Mouse (Mus musculus) heart, embryonic 16.5 days (tissue): ENCODE results near the gene Cux1. TPM values are rescaled to one million over a fixed set of nuclear protein-coding genes. Genes with fewer than 3 reads are reported as not detected.

ENCODE experiments used
- ATAC-seq: fragments of 200-750 bp; cut with Nextera tagmentation; replicated peaks from 2 replicates; pipeline ENCODE4 v1.8.0; 2017; ENCODE audit warnings: moderate number of reproducible peaks; ENCODE audit not compliant: insufficient read depth, low FRiP score; ENCODE audit errors: extremely low read depth
- H3K27ac ChIP-seq: fragments of 300-500 bp; sonication (generic); 2 replicates; pipeline ENCODE4 v1.5.1; 2014; ENCODE audit warnings: mild to moderate bottlenecking, low read length, control low read depth, moderate library complexity
- H3K27me3 ChIP-seq: fragments of 300-500 bp; sonication (generic); 2 replicates; pipeline ENCODE4 v1.6.1; 2014; ENCODE audit warnings: low read length, mixed read lengths; ENCODE audit not compliant: control insufficient read depth, insufficient read depth
- H3K36me3 ChIP-seq: fragments of 300-500 bp; sonication (generic); 2 replicates; pipeline ENCODE4 v1.6.1; 2014; ENCODE audit not compliant: control insufficient read depth, insufficient read depth
- H3K4me1 ChIP-seq: fragments of 300-500 bp; sonication (generic); 2 replicates; pipeline ENCODE4 v1.6.1; 2014; ENCODE audit warnings: low read length, mixed read lengths; ENCODE audit not compliant: control insufficient read depth, insufficient read depth
- H3K4me2 ChIP-seq: fragments of 300-500 bp; sonication (generic); 2 replicates; pipeline ENCODE4 v1.6.1; 2014; ENCODE audit warnings: low read depth, mild to moderate bottlenecking, control low read depth, low read length
- H3K4me3 ChIP-seq: fragments of 300-500 bp; sonication (generic); 2 replicates; pipeline ENCODE4 v1.5.1; 2014; ENCODE audit warnings: mild to moderate bottlenecking, control low read depth, low read length
- H3K9ac ChIP-seq: fragments of 300-500 bp; sonication (generic); 2 replicates; pipeline ENCODE4 v1.6.1; 2014; ENCODE audit warnings: low read length, control low read depth
- H3K9me3 ChIP-seq: fragments of 300-500 bp; sonication (generic); replicated peaks from 2 replicates; pipeline ENCODE4 v1.6.1; 2016; ENCODE audit warnings: low read length; ENCODE audit not compliant: control insufficient read depth
- WGBS: fragments of 180-500 bp; shearing (Covaris S2); extraction: QIAGEN DNeasy Blood & Tissue Kit; methylation state at CpG from one replicate; pipeline ENCODE4 v1.1.7; 2014; 5-methylcytosine and 5-hydroxymethylcytosine counted together
- polyA plus RNA-seq: library from polyadenylated mRNA; unstranded; fragments of >200 nt; fragmentation: Nextera tagmentation; extraction: Ambion mirVana; gene quantifications from 2 replicates; pipeline ENCODE4 v1.2.1, GENCODE M21; 2015

The Cux1 gene
- polyA plus RNA-seq, 1 experiment from 2014 or later: 89.0 TPM

DNA sequence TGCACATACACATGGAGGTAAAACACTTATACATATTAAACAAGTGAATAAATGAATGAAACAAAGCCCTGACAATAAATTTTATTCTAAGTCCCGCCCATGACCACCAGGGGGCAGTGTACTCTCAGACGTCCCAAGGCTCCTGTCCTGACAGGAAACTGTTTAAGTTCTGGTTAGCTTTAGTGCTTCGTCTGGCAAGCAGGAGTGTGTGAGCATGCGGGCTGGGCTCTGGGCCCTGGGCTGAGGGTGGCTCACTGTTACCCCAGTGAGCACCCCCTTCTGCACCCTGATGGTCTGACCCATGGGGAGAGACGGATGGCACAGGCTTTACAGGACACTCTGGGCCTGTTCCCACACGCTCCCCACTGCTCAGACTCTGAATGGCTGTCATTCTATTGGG lies 308.4 kb downstream of the Cux1 start:
- Histone ChIP-seq H3K36me3 (peaks cover 7% of the 10 kb centered on the region; the same call in 1 of the 2 replicates), H3K4me1 (no peaks in the 10 kb centered on the region), H3K9ac (no peak overlapping the region), H3K27me3 (no peaks in the 10 kb centered on the region), H3K4me3 (no peak overlapping the region), H3K4me2 (no peak overlapping the region), H3K9me3 (no peaks in the 10 kb centered on the region), H3K27ac (no peak overlapping the region)
- 31% methylated on average over 6 of the region's 6 CpGs for WGBS
- peak; percentile 51; the same call in 1 of the 2 replicates for ATAC-seq

DNA sequence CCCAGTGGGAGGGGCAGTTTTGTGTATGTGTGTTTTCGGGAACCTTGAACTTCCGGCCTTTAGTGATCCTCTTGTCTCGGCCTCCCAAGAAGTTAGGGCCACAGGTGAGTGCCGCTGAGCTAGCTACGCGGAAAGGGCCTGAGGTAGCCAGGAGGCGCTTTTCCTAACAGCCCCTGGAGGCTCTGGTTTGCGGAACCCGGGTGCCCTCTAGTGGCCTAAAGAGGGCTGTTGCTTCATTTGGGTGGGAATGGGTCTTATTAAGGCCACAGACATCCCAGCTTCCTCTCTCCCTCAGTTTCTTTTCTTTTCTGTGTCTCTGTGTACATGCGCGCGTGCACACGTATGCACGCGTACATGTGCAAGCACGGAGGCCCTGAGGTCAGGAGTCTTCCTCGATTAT lies 314.4 kb downstream of the Cux1 start:
- Histone ChIP-seq H3K4me1 (no peaks in the 10 kb centered on the region), H3K27me3 (no peaks in the 10 kb centered on the region), H3K9ac (no peak overlapping the region), H3K36me3 (peaks cover 16% of the 10 kb centered on the region), H3K4me2 (no peak overlapping the region), H3K4me3 (no peak overlapping the region), H3K9me3 (no peaks in the 10 kb centered on the region), H3K27ac (no peak overlapping the region)
- 15% methylated on average over 17 of the region's 17 CpGs for WGBS
- ATAC-seq: 0 out of 2 replicates have a peak, but pooled peaks have one; percentile 49

DNA sequence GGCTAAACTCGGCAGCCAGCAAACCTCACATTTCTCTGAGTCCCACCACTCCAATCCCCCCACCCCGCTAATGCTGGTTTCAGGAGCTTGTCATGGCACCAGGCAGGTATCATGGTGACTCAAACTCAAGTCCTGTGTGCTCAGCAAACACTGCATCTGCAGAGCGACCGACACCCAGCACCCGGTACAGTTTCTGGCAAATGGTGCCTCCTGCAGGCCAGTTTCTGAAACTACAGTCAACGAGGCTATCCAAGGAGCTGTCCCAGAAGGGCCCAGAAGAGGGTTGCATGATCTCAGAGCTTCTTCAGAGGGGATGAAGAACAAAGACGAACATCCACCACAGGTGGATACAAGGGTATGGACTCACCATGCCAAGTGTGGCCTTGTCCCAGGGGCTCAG lies 316.3 kb downstream of the Cux1 start:
- no peak for ATAC-seq
- H3K4me2 ChIP-seq: no peak overlapping the region
- H3K4me1 ChIP-seq: no peaks in the 10 kb centered on the region
- no peak overlapping the region for H3K27ac ChIP-seq
- H3K4me3 ChIP-seq: no peak overlapping the region
- H3K9me3 ChIP-seq: no peaks in the 10 kb centered on the region
- H3K27me3 ChIP-seq: no peaks in the 10 kb centered on the region
- H3K9ac ChIP-seq: no peak overlapping the region
- peaks cover 10% of the 10 kb centered on the region; the same call in 1 of the 2 replicates for H3K36me3 ChIP-seq
- 51% methylated on average over 7 of the region's 7 CpGs for WGBS

DNA sequence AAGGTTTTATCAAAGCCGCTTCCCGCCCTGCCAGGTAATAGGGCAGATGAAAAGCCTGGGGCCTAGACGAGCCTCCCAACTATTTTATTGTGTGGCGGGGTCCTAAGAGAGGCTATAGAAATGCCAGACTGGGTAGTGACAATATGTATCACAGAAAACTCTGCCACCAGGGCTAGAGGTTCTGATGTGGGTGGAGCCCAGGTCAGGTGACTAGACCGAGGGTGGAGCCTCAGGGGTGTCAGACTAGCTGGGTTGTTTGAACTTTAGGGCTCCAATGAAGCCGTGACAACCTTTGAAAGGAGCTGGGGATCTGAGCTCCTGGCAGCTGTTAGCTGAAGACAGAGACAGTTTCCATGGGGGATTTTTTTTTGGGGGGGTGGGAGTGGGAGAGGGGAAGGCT lies 318.8 kb downstream of the Cux1 start:
- Histone ChIP-seq H3K9ac (no peak overlapping the region), H3K27me3 (no peaks in the 10 kb centered on the region), H3K36me3 (peaks cover 5% of the 10 kb centered on the region; the same call in 1 of the 2 replicates), H3K4me2 (no peak overlapping the region), H3K4me1 (peaks cover 9% of the 10 kb centered on the region), H3K27ac (no peak overlapping the region), H3K4me3 (no peak overlapping the region), H3K9me3 (no peaks in the 10 kb centered on the region)
- no peak for ATAC-seq
- whole genome bisulfite sequencing: 67% methylated on average over 6 of the region's 6 CpGs

DNA sequence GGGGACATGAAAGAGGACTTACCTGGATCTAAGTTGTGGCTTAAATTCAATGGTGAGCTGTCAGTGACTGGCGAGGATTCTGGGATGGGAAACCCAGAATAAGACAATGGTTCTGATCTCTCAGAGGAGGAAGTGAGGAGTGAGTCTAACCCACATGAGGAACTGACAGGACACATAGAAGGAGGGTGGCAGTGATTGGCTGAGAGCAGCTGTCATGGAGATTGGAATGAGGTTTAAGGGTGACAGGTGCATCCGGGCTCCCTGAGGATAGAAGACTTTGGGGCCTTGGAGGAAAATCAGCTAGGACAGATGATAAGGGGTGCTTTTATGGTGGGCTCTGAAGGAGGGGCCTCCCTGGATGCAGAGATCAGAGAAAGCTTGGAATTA lies 320.8 kb downstream of the Cux1 start, which contains the start of gene Sh2b2:
Gene Sh2b2 (minus strand): TSS at position 105 of the 387 bp plus-strand sequence.
- no peak within 1 kb of the TSS for H3K9ac ChIP-seq

DNA sequence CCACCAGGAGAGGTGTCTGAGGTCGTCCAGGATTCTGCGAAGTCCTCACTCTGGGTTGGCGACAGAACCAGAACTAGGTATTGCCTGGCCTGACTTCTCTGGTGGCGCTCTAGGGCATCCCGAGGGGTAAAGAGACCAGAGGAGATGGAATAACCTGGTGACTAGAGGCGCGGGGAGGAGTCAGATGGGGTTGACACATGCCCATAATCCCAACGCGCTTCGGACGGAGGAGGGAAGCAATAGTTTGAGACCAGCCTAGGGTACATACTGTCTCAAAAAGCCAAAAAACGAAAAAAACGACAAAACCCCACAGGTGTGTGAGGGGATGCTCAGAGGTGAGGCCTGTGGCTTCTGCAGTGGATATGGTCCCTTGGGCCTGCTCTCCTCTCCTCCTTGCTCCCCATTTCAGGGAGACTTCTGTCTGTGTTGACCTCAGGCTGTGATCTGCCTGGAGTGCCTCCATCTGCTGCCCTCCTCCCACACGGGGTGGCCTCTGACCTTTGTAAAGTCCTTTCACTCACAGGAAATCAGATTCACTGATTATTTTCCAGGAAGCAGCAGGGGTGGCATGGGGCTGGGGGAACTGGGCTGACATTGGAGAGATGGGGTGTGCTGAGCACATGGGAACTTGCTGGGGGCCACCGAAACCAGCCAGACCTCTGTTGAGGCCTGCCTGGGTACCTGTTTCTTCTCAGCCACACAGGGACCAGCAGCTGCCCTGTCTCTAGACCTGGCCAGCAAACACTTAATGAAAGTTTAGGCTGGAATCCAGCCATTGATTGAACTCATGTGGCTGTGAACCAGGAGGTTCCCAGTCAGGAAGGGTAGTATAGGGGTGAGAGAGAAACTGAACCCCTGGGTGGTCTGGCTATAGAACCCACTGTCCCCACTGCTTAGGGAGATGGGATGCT lies 321.5 kb downstream of the Cux1 start:
- Histone ChIP-seq H3K27me3 (peaks cover 12% of the 10 kb centered on the region), H3K9ac (no peak overlapping the region), H3K27ac (peak overlapping the region; percentile 73), H3K4me1 (peaks cover 9% of the 10 kb centered on the region), H3K4me2 (peak overlapping the region; percentile 99), H3K36me3 (peaks cover 3% of the 10 kb centered on the region; the same call in 1 of the 2 replicates), H3K9me3 (no peaks in the 10 kb centered on the region), H3K4me3 (peak overlapping the region; percentile 83)
- no peak for ATAC-seq
- WGBS: 19% methylated on average over 15 of the region's 15 CpGs

More for the DNA sequence above, 320.8 kb downstream of the Cux1 start, which contains the start of gene Sh2b2:
- Histone ChIP-seq H3K4me2 (peak within 1 kb of the TSS; percentile 99), H3K27me3 (peaks cover 12% of the 10 kb centered on the region), H3K36me3 (peaks cover 5% of the 10 kb centered on the region; the same call in 1 of the 2 replicates), H3K4me3 (peak within 1 kb of the TSS; percentile 83), H3K4me1 (peaks cover 9% of the 10 kb centered on the region), H3K9me3 (no peaks in the 10 kb centered on the region), H3K27ac (peak within 1 kb of the TSS; percentile 73)
- WGBS: 82% methylated on average over 2 of the region's 2 CpGs
- no peak for ATAC-seq

DNA sequence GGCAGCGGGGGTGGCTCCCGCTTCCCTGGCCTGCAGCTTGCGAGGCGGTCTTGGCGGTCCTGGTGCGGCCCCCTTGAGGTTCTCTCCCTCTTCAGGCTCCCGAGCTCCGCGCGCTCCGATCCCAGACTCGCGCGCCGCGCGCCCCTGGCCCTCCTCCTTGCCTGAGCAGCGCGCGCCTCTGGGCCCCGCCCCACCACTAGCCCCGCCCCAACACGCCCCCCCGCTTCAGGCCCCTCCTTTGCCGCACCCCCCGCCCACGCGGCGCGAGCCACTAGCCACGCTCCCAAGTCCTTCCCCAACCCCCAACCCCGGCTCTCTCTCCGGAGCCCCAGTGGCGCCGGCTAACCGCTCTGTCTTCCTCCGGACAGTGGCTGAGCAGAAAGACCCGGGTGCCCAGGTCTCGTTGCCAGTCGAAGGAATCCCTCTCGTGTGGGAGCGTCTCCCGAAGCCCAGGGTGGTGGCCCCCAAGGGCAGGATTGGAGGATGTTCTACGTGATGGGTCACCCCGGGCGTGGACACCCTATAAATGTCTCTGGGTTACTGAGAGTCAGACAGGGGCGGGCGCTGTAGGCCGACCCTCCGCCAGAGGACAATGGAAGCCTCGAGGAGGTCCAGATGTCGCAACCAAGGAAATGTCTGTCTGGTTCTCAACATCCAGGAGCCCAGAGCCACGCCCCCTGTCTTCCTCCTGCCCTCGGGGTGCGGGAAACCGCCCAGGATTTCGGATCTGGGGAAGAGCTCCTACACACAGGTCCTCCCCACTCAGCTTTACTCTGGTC lies 322.3 kb downstream of the Cux1 start:
- Histone ChIP-seq H3K36me3 (peaks cover under 1% of the 10 kb centered on the region; the same call in 1 of the 2 replicates), H3K9me3 (no peaks in the 10 kb centered on the region), H3K9ac (peak overlapping the region; percentile 77), H3K4me3 (peak overlapping the region; percentile 83), H3K4me1 (peaks cover 9% of the 10 kb centered on the region), H3K27ac (peak overlapping the region; percentile 73), H3K4me2 (peak overlapping the region; percentile 99), H3K27me3 (peaks cover 14% of the 10 kb centered on the region)
- peak; percentile 81 for ATAC-seq
- 2% methylated on average over 52 of the region's 57 CpGs for WGBS

DNA sequence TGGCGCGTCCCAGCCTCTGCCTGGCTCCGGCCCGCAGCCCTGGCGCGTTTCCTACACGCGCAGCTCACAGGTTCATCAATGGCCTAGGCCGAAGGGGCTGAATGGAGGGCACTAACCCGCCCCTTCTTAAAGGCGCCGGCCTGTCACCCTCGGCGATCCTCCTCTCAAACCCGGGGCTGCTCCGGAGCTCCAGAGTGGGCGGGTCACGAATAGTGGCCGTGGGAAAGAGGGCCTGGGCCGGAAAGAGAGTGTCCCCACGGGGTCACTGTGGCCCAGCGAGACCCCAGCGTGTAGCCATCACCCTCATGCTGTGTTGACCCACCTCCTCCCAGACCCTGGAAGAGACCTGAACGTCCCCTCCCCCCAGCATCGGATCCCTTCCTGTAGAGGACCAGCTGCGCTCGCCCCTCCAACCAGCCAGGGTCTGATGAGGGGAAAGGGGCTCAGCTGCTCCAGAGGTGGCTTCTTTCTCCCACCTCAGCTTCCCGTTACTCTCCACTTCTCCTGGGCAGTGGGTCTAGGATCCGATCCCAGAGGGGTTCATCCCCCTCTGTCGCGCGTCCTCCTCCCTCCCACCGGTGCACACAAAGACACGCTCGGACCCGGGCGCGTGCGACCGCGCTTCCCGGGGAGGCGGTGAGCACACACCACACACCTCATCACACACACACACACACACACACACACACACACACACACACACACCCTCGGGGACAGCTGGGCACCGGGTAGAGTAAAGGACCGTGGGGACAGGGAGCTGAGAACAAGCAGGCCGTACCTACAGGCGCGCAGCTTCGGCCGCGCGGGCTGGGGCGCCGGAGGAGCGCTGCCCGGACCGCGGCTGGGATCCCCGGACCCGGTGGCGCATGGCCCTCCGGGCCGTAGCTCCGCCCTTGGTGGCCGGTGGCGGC lies 323.2 kb downstream of the Cux1 start:
- H3K9me3 ChIP-seq: no peaks in the 10 kb centered on the region
- peaks cover 14% of the 10 kb centered on the region for H3K27me3 ChIP-seq
- WGBS: 1% methylated on average over 66 of the region's 67 CpGs
- peak overlapping the region; percentile 77 for H3K9ac ChIP-seq
- no peaks in the 10 kb centered on the region for H3K36me3 ChIP-seq
- H3K4me2 ChIP-seq: peak overlapping the region; percentile 99
- ATAC-seq: peak; percentile 18; the same call in 1 of the 2 replicates
- H3K4me3 ChIP-seq: peak overlapping the region; percentile 83
- no peak overlapping the region for H3K27ac ChIP-seq
- peaks cover 9% of the 10 kb centered on the region for H3K4me1 ChIP-seq
